In the genomic region with DNA sequence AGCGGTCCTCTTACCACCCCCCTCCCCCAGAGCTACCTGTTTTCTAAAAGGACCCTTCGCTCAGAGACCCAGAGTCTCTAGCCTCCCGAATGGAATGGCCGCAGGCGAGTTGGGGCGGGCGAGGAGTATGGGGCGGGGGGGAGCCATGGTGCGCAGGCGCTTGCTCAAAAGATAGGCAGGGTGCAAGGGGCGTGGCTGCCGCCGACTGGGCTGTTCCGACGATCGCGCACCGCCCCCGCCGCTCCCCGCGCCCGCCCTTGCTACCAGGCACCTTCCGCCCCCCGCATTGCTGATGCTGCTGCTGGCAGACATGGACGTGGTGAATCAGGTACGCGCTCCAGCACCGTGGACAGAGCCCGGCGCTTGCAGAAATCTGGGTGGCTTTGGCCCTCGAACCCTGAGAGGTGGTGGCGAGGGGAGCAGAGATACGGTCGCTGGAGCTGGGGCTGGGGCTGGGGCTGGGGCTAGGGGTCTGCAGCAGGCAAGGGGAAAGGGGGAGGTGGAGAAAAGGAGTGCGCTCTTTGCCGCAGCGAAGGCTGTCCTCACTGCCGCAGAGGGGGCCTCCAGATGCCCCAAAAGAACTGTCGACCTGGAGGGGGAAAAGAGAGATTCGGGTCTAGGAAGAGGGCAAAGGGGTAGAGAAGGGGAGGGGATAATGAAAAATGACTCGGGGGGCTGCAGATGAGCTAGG, we compare ENCODE assay signal across 8 mouse cellular contexts. TPM values are rescaled to one million over a fixed set of nuclear protein-coding genes. Genes with fewer than 3 reads are reported as not detected.
A peak's percentile ranks its signal among the peaks of the same experiment; 100 is the strongest.
DNase-seq lines count a peak whose midpoint lies in the region; ATAC-seq and TF ChIP-seq lines count a peak whose summit lies in the region.

A gene (plus strand): TSS at position 71 of the 691 bp plus-strand sequence.

- no peaks in the 10 kb centered on the region; the same call in 1 of the 2 replicates for H3K27me3 ChIP-seq in heart, embryonic 14.5 days (ENCODE audit: control insufficient read depth, insufficient read depth, low read length)
- peaks cover 35% of the 10 kb centered on the region for H3K27me3 ChIP-seq in liver, embryonic 12.5 days (replicated peaks)
- no peaks in the 10 kb centered on the region for H3K27me3 ChIP-seq in myocyte (ENCODE audit: control insufficient read depth, insufficient read depth, insufficient read length)

- peak; percentile 84 for DNase-seq in kidney, postnatal 14 days
- DNase-seq in spleen, postnatal 36 days (ENCODE audit: low spot score in 2 of 2): peak; percentile 74 to 77

- H3K36me3 ChIP-seq in heart, embryonic 14.5 days (ENCODE audit: control insufficient read depth, insufficient read depth, low read length): no peaks in the 10 kb centered on the region
- no peaks in the 10 kb centered on the region for H3K36me3 ChIP-seq in liver, embryonic 12.5 days
- no peaks in the 10 kb centered on the region for H3K36me3 ChIP-seq in myocyte (ENCODE audit: control insufficient read depth, insufficient read depth)

- H3K4me2 ChIP-seq in heart, embryonic 14.5 days (ENCODE audit: low read length): peak within 1 kb of the TSS; percentile 57
- H3K4me2 ChIP-seq in liver, embryonic 12.5 days: peak within 1 kb of the TSS; percentile 66
- H3K4me2 ChIP-seq in myocyte (ENCODE audit: low read depth): peak within 1 kb of the TSS; percentile 46

- H3K9me3 ChIP-seq in heart, embryonic 14.5 days (ENCODE audit: control insufficient read depth, low read length): no peaks in the 10 kb centered on the region
- no peaks in the 10 kb centered on the region for H3K9me3 ChIP-seq in liver, embryonic 12.5 days (replicated peaks)

- WGBS in heart, embryonic 14.5 days: 16% methylated on average over 39 of the region's 42 CpGs
- WGBS in liver, embryonic 12.5 days (ENCODE audit: insufficient replicate concordance): 13% methylated on average over 37 of the region's 42 CpGs

- H3K27ac ChIP-seq in brown adipose tissue, adult 24 weeks (replicated peaks; ENCODE audit: low read depth, low read length): no peak within 1 kb of the TSS; the same call in 1 of the 2 replicates
- no peak within 1 kb of the TSS for H3K27ac ChIP-seq in heart, embryonic 14.5 days (replicated peaks in 1 of 2; ENCODE audit: control insufficient read depth in 1 of 2, insufficient read depth in 1 of 2, low read depth in 2 of 2, low read length in 2 of 2)
- no peak within 1 kb of the TSS for H3K27ac ChIP-seq in liver, embryonic 12.5 days

- no peak within 1 kb of the TSS for H3ac ChIP-seq in myocyte (ENCODE audit: control insufficient read depth, insufficient read length)

- peak within 1 kb of the TSS; percentile 60 for H3K4me3 ChIP-seq in brown adipose tissue, adult 24 weeks (ENCODE audit: insufficient read depth, low read depth, low read length)
- H3K4me3 ChIP-seq in heart, embryonic 14.5 days (ENCODE audit: control insufficient read depth in 1 of 2, insufficient read depth in 1 of 2, low read depth in 1 of 2, low read length in 2 of 2): peak within 1 kb of the TSS in 1 of 2 experiments; percentile 24; a peak in 3 of 4 replicates
- peak within 1 kb of the TSS; percentile 39 for H3K4me3 ChIP-seq in liver, embryonic 12.5 days
- no peak within 1 kb of the TSS for H3K4me3 ChIP-seq in myocyte

- no peaks in the 10 kb centered on the region for H3K79me2 ChIP-seq in myocyte (ENCODE audit: control insufficient read depth, insufficient read depth)

- TF ChIP-seq POLR2A in myocyte (IDR thresholded peaks at IDR 0.05; ENCODE audit: insufficient read length, low read depth): no peak

- ATAC-seq in CD4-positive, CD25-positive, alpha-beta regulatory T cell, adult 4 months: peak; percentile 90
- ATAC-seq in erythroid progenitor cell, adult 5-6 weeks (replicated peaks; ENCODE audit: low FRiP score, poor library complexity, severe bottlenecking): peak; percentile 86
- ATAC-seq in heart, embryonic 14.5 days (ENCODE audit: insufficient number of reproducible peaks, insufficient read depth, low FRiP score, low read depth): peak; percentile 51; the same call in 1 of the 2 replicates
- ATAC-seq in liver, embryonic 12.5 days: peak; percentile 88

- no peak within 1 kb of the TSS for H3K9ac ChIP-seq in heart, embryonic 14.5 days (ENCODE audit: low read length)
- H3K9ac ChIP-seq in liver, embryonic 12.5 days: 0 out of 2 replicates have a peak within 1 kb of the TSS, but pooled peaks have one; percentile 27

- H3K4me1 ChIP-seq in brown adipose tissue, adult 24 weeks (ENCODE audit: control insufficient read depth, insufficient read depth, insufficient read length, low read length): no peaks in the 10 kb centered on the region
- H3K4me1 ChIP-seq in heart, embryonic 14.5 days (ENCODE audit: control insufficient read depth in 2 of 2, insufficient read depth in 2 of 2, low read length in 2 of 2): no peaks in the 10 kb centered on the region
- H3K4me1 ChIP-seq in liver, embryonic 12.5 days: peaks cover 18% of the 10 kb centered on the region

TF ChIP-seq in myocyte, 11 proteins besides CTCF, POLR2A, EP300 and RAD21:
- TF ChIP-seq REST (IDR thresholded peaks at IDR 0.05; ENCODE audit: insufficient read depth, insufficient read length) (peak; percentile 91), MAX (IDR thresholded peaks at IDR 0.05; ENCODE audit: low read depth) (no peak)
TF ChIP-seq in myocyte: peak in this region for 1.

RNA-seq across cellular contexts. Expression of the gene that starts here (rescaled TPM):
- 1 to 10 TPM; 9.3 TPM for polyA plus RNA-seq in CD4-positive, CD25-positive, alpha-beta regulatory T cell, adult 4 months (2017; shearing (Covaris generic))
- 13.0 and 15.6 TPM in 2 replicates for polyA plus RNA-seq in brown adipose tissue, adult 24 weeks (2012; ENCODE audit: insufficient read depth, insufficient read length, missing spikeins)
- not detected in 2 replicates for total RNA-seq in erythroid progenitor cell, adult 5-6 weeks (2015; ENCODE audit: low replicate concordance)
- 0.51 TPM in 1 of 2 replicates, not detected in the other for total RNA-seq in erythroid progenitor cell, adult 5-6 weeks (2017; ENCODE audit: low replicate concordance)
- 0.24 and 2.0 TPM in 2 replicates for polyA plus RNA-seq in heart, embryonic 14.5 days (2014; fragmentation: Nextera tagmentation; extraction: Ambion mirVana)
- polyA plus RNA-seq in liver, embryonic 12.5 days (2016; fragmentation: Nextera tagmentation; extraction: Ambion mirVana): 0.41 and 0.76 TPM in 2 replicates
- polyA plus RNA-seq in myocyte (2012; fragmentation: generic; extraction: Trizol): 0.54 TPM

Comparison
In these comparisons a context has a peak if more than half of its experiments do, and no peak if none do; other contexts are left out.
1. Peak in ATAC-seq in erythroid progenitor cell, adult 5-6 weeks; RNA of the gene not detected or under 1 TPM.
2. Peak in ATAC-seq, H3K4me3 ChIP-seq, H3K9ac ChIP-seq and H3K4me2 ChIP-seq in liver, embryonic 12.5 days; RNA of the gene not detected or under 1 TPM.